Mouse (Mus musculus) bone marrow macrophage, adult 2 months (primary cell): ENCODE data around the gene Gpalpp1. TPM values are rescaled to one million over a fixed set of nuclear protein-coding genes. Genes with fewer than 3 reads are reported as not detected.

Source experiments
- H3K27ac ChIP-seq: 2 replicates; pipeline ENCODE4 v1.5.1; 2012; ENCODE audit warnings: low read depth, low read length; ENCODE audit not compliant: insufficient read depth
- H3K4me1 ChIP-seq: 2 replicates; pipeline ENCODE4 v1.6.1; 2012; ENCODE audit warnings: low read length; ENCODE audit not compliant: control insufficient read depth, insufficient read depth
- H3K4me3 ChIP-seq: 2 replicates; pipeline ENCODE4 v1.5.1; 2012; ENCODE audit warnings: mild to moderate bottlenecking, low read length, moderate library complexity; ENCODE audit not compliant: insufficient read depth
- CTCF ChIP-seq: IDR thresholded peaks from 2 replicates; pipeline ENCODE4 v1.5.1; 2012; ENCODE audit warnings: low read depth, mild to moderate bottlenecking, low read length, moderate library complexity
- POLR2A ChIP-seq: IDR thresholded peaks from 2 replicates; pipeline ENCODE4 v1.6.1; 2012; ENCODE audit warnings: mild to moderate bottlenecking, low read depth, low read length, borderline replicate concordance
- polyA plus RNA-seq: library from polyadenylated mRNA; stranded (reverse); fragments of >200 nt; gene quantifications from 2 replicates; pipeline ENCODE4 v1.2.4, GENCODE M21; 2012; ENCODE audit not compliant: missing spikeins, insufficient read depth, insufficient read length

Gene Gpalpp1
- polyA plus RNA-seq, 1 experiment, result 22.2 TPM

DNA sequence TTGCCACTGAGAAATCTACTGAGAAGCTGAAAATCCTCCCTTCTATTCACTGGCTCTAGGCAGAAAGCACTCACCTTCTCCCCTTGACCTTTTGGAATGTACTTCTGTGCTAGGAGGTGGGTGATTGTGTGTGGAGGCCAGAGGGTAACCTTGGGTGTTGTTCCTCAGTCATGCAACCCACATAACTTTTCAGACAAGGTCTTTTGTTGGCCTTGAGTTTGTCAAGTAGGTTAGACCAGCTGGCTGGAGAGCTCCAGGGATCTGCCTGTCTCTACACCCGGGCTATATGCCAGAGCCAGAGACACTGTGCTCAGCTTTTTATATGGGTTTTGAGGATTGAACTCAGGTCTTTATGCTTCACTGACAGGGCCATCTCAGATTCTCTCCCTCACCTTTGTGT is 36.4 kb downstream of the Gpalpp1 start:
- H3K4me3 ChIP-seq, result no peak overlapping the region
- TF ChIP-seq CTCF, result no peak
- no peak for TF ChIP-seq POLR2A

DNA sequence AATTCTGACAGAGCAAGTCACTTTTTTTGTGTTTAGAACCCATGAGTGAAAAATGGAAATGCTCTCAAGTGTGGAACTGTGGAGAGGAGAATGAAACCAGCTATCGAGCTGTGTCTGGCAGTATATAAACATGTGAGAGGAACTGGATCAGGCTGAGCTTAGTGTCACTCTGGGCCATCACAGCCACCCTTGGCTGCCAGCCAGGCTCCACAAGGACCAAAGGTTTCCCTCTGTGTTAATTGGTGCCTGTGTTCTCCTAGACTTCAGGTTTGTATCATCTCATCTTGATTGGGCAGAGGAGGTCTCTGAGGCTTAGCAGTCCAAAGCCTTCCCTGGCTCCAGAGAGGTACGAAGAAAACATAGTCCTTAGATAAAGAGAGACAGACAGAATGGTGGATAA is 37.9 kb downstream of the Gpalpp1 start:
- no peak for TF ChIP-seq POLR2A
- TF ChIP-seq CTCF, result no peak
- Histone ChIP-seq H3K27ac (no peak overlapping the region), H3K4me3 (no peak overlapping the region), H3K4me1 (peaks cover 9% of the 10 kb centered on the region)

More for the DNA sequence above, 36.4 kb downstream of the Gpalpp1 start:
- peaks cover 9% of the 10 kb centered on the region for H3K4me1 ChIP-seq
- H3K27ac ChIP-seq, result no peak overlapping the region

- Histone ChIP-seq H3K4me1 (peaks cover 9% of the 10 kb centered on the region), H3K4me3 (no peak overlapping the region), H3K27ac (no peak overlapping the region)
- TF ChIP-seq CTCF (no peak), POLR2A (no peak)
These were observed 41.3 kb downstream of the Gpalpp1 start for GRCm38 (mm10) chr14:76069296-76069695.

DNA sequence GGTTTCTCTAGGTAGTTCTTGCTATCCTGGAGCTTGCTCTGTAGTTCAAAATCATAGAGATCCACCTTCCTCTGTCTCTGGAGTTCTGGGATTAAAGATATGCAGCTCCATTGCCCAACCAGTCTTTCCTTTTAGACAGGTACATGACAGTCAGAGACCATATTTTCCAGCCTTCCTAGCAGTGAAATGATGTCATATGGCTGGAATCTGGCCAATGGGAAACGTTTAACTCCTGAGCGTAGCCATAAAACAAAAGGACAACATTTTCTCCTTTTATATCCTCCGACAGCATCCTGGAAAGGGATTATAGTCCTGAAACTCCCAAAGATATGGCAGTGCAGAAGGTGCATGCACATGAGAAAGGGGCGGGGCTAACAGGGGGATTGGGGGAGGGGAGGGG is 42.3 kb downstream of the Gpalpp1 start:
- Histone ChIP-seq H3K4me3 (no peak overlapping the region), H3K27ac (no peak overlapping the region), H3K4me1 (peaks cover 9% of the 10 kb centered on the region)
- TF ChIP-seq POLR2A (no peak), CTCF (no peak)

GRCm38 (mm10) chr14:76067237-76067636 is 43.3 kb downstream of the Gpalpp1 start:
- TF ChIP-seq POLR2A (no peak), CTCF (no peak)
- Histone ChIP-seq H3K4me3 (no peak overlapping the region), H3K4me1 (peaks cover under 1% of the 10 kb centered on the region; the same call in 1 of the 2 replicates), H3K27ac (no peak overlapping the region)

DNA sequence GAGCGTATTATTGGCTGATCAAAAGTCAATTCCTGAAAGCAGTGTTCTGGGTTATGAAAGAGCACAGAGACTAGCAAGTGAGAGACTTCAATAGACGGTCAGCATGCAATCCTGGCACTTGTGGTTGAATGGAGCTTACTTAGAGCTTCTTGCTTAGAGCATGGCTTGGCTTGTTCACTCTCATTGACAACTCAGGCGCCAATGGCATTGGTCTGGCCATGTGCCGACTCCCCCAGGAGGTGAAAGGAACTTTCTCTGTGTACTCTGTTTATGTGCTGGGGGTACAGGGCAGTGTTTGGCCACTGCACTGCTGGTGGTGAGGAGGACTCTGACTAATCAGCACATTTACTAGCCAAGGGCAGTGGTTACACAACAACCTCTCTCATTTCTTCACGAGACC is 51.1 kb downstream of the Gpalpp1 start:
- Histone ChIP-seq H3K27ac (no peak overlapping the region), H3K4me1 (0 out of 2 replicates have a peak, but pooled peaks cover 3% of the 10 kb centered on the region), H3K4me3 (no peak overlapping the region)
- TF ChIP-seq POLR2A, result no peak
- no peak for TF ChIP-seq CTCF

DNA sequence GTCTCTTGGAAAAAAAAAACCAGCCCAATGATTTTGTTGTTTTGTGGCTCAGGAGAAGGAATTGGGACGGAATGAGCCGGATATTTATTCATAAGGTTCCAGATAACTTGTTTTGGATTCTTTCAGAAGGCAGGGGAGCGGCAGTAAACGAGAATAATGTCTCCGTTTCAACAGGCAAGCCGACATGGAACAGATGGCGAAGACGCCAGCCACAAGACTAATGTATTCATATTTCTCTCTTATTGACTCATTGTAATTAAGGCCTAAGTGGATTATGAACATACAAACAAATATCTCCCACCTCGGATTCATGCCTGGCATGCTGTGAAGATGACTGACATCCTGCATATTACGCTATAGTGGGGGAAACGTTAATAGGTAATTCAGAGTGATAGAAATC is 56.8 kb downstream of the Gpalpp1 start:
- H3K27ac ChIP-seq, result no peak overlapping the region
- no peak overlapping the region for H3K4me3 ChIP-seq
- TF ChIP-seq POLR2A, result no peak
- TF ChIP-seq CTCF, result no peak
- peaks cover 12% of the 10 kb centered on the region for H3K4me1 ChIP-seq

- no peak overlapping the region for H3K4me3 ChIP-seq
- peaks cover 12% of the 10 kb centered on the region for H3K4me1 ChIP-seq
- TF ChIP-seq POLR2A, result no peak
- no peak for TF ChIP-seq CTCF
- no peak overlapping the region for H3K27ac ChIP-seq
These were observed 58.6 kb downstream of the Gpalpp1 start for GRCm38 (mm10) chr14:76051966-76052365.

- H3K4me1 ChIP-seq, result no peaks in the 10 kb centered on the region
- H3K4me3 ChIP-seq, result no peak overlapping the region
- no peak overlapping the region for H3K27ac ChIP-seq
- TF ChIP-seq CTCF, result no peak
- no peak for TF ChIP-seq POLR2A
These were observed 64.8 kb downstream of the Gpalpp1 start for GRCm38 (mm10) chr14:76045767-76046166.

- no peak for TF ChIP-seq CTCF
- TF ChIP-seq POLR2A, result no peak
These were observed 66.4 kb downstream of the Gpalpp1 start for GRCm38 (mm10) chr14:76044164-76044557.

More at GRCm38 (mm10) chr14:76044164-76044557, 66.4 kb downstream of the Gpalpp1 start:
- no peak overlapping the region for H3K27ac ChIP-seq
- H3K4me3 ChIP-seq, result no peak overlapping the region
- H3K4me1 ChIP-seq, result peaks cover 6% of the 10 kb centered on the region
